Comparison of ENCODE assay signal across 7 mouse cellular contexts in the genomic region with DNA sequence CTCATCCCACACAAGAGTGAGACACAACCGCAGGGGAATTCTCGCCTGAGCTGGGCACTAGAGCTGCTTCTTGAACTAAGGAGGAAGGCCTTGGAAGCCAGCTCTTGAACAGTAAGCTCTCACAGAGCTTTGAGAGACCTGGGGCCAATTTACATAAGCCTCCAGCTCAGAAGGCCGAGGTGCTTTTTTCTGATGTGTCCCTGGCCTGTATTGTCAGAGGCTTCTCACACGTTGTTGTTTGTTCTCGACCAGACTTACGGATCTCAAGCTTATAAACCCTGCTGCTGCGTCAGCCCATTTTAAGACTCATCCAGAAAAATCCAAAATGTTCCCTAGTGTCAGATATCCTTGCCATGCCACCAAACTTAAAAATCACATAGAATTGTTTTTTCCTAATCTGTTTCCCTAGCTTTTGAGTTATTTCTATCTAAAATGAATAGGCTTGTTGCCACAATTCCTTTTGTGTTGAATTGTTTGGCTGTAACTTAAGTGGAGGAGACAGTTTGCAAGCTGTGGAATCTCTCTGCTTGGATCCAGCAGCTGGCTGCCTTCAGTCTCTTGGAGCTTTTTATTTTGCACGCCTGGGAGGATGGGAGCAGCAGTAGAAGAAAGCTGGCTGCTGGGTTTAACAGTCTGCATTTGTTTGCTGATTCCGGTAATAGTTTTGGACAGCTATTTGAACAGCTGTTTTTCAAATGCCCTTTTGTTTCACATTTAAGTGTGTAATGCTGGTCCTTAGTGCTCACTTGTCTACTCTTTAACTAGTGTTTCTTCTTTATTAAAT.
DNase-seq lines count a peak whose midpoint lies in the region; ATAC-seq and TF ChIP-seq lines count a peak whose summit lies in the region.

No protein-coding gene starts in this region.

- DNase-seq in urinary bladder, postnatal 36 days (ENCODE audit: low spot score in 2 of 2): peak; percentile 15 to 42
- DNase-seq in urinary bladder, postnatal 10 days (ENCODE audit: low spot score): no peak
- DNase-seq in layer of hippocampus, adult 2 months (ENCODE audit: low spot score in 2 of 2): peak; percentile 32 to 69
- no peak for DNase-seq in cerebellum, postnatal 10 days

- H3K4me3 ChIP-seq in heart, embryonic 14.5 days (ENCODE audit: control insufficient read depth in 1 of 2, insufficient read depth in 1 of 2, low read depth in 1 of 2, low read length in 2 of 2): no peak overlapping the region
- H3K4me3 ChIP-seq in layer of hippocampus, adult 2 months: no peak overlapping the region
- no peak overlapping the region for H3K4me3 ChIP-seq in midbrain, embryonic 12.5 days

- no peaks in the 10 kb centered on the region for H3K4me1 ChIP-seq in heart, embryonic 14.5 days (ENCODE audit: control insufficient read depth in 2 of 2, insufficient read depth in 2 of 2, low read length in 2 of 2)
- H3K4me1 ChIP-seq in midbrain, embryonic 12.5 days: peaks cover 7% of the 10 kb centered on the region

- no peak for ATAC-seq in heart, embryonic 14.5 days (ENCODE audit: insufficient number of reproducible peaks, insufficient read depth, low FRiP score, low read depth)
- no peak; the same call in 1 of the 2 replicates for ATAC-seq in midbrain, embryonic 12.5 days (ENCODE audit: low FRiP score, low read depth)
- ATAC-seq in inflammation-experienced regulatory T-cells, adult 6 months: no peak

- no peaks in the 10 kb centered on the region for H3K9me3 ChIP-seq in heart, embryonic 14.5 days (ENCODE audit: control insufficient read depth, low read length)
- H3K9me3 ChIP-seq in midbrain, embryonic 12.5 days: no peaks in the 10 kb centered on the region

- H3K4me2 ChIP-seq in heart, embryonic 14.5 days (ENCODE audit: low read length): no peak overlapping the region
- no peak overlapping the region for H3K4me2 ChIP-seq in midbrain, embryonic 12.5 days (replicated peaks)

- no peak for TF ChIP-seq CTCF in layer of hippocampus, adult 2 months (conservative IDR thresholded peaks at IDR 0.05)

- H3K27me3 ChIP-seq in heart, embryonic 14.5 days (ENCODE audit: control insufficient read depth, insufficient read depth, low read length): no peaks in the 10 kb centered on the region
- no peaks in the 10 kb centered on the region for H3K27me3 ChIP-seq in midbrain, embryonic 12.5 days

- H3K36me3 ChIP-seq in heart, embryonic 14.5 days (ENCODE audit: control insufficient read depth, insufficient read depth, low read length): peaks cover 10% of the 10 kb centered on the region; the same call in 1 of the 2 replicates
- peaks cover 11% of the 10 kb centered on the region; the same call in 1 of the 2 replicates for H3K36me3 ChIP-seq in midbrain, embryonic 12.5 days

- H3K27ac ChIP-seq in heart, embryonic 14.5 days (replicated peaks in 1 of 2; ENCODE audit: control insufficient read depth in 1 of 2, insufficient read depth in 1 of 2, low read depth in 2 of 2, low read length in 2 of 2): peak overlapping the region; percentile 27 to 55; a peak in 2 of 4 replicates
- peak overlapping the region; percentile 83 for H3K27ac ChIP-seq in layer of hippocampus, adult 2 months
- peak overlapping the region; percentile 49 for H3K27ac ChIP-seq in midbrain, embryonic 12.5 days (replicated peaks)

- WGBS in heart, embryonic 14.5 days: 61% methylated on average over 9 of the region's 9 CpGs
- WGBS in midbrain, embryonic 12.5 days: 15% methylated on average over 9 of the region's 9 CpGs

- H3K9ac ChIP-seq in heart, embryonic 14.5 days (ENCODE audit: low read length): no peak overlapping the region
- H3K9ac ChIP-seq in midbrain, embryonic 12.5 days (replicated peaks): no peak overlapping the region

Comparison
In these comparisons a context has a peak if more than half of its experiments do, and no peak if none do; other contexts are left out.
1. DNase-seq: peak in urinary bladder, postnatal 36 days (2 of 2) and layer of hippocampus, adult 2 months (2 of 2); none in urinary bladder, postnatal 10 days (single experiment) and cerebellum, postnatal 10 days (0 of 2).
2. Peak in every context shown above with its lines, with median percentiles within 50 percentile points of each other: H3K27ac ChIP-seq.